Mouse (Mus musculus): ENCODE data around the gene Kif3c.

GRCm38 (mm10) chr12:3437815-3438214 lies 72.9 kb downstream of the Kif3c start:
- TF ChIP-seq CTCF (IDR thresholded peaks at IDR 0.05 in 2 of 3, conservative IDR thresholded peaks at IDR 0.05 in 1 of 3; ENCODE audit: control insufficient read depth in 1 of 3, insufficient read depth in 1 of 3, low read depth in 2 of 3, low read length in 3 of 3, poor library complexity in 1 of 3, severe bottlenecking in 1 of 3) = peak in 2 of 3 experiments; percentile 35 to 67; a peak in 4 of 6 replicates
- no peak for TF ChIP-seq BHLHE40 (IDR thresholded peaks at IDR 0.05; ENCODE audit: borderline replicate concordance, low read depth, low read length)
